Mouse (Mus musculus) kidney, postnatal 36 days (tissue): ENCODE data around the gene Ankrd54.
"Not testable (repeated sequence)": the region's sequence is repeated elsewhere in the genome, so short reads cannot be mapped to it uniquely, and the experiment has no call there.

Experiments
- DNase-seq, 2 experiments: peaks; one replicate each; pipeline ENCODE4 v3.0.0; 2021 to 2022; ENCODE audit warnings: mixed read lengths in 2 of 2

Gene Ankrd54

GRCm38 (mm10) chr15:79007836-79008235, 54.9 kb downstream of the Ankrd54 start:
- not testable (repeated sequence) for DNase-seq

GRCm38 (mm10) chr15:79007059-79007458, 55.6 kb downstream of the Ankrd54 start:
- no peak for DNase-seq

DNA sequence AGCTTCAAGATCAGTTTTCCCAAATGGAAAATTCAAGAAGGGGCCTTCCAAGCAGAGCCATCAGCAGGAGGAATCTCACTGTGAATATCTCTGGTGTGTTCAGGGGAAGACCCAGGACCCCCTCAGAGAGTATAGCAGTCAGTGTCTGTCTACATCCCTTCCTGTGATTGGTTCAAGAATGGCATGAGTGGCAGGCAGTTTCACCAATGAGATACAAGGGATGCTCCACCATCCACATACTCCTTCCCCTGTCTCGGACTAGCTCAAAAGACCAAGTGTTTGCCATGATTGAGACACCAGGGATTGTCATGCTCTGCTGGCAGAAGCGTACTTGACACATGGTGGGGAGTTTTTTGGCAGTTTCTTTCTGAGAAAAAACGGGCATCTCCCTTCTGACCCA, 56.1 kb downstream of the Ankrd54 start:
- DNase-seq: peak in 1 of 2 experiments; percentile 31

DNA sequence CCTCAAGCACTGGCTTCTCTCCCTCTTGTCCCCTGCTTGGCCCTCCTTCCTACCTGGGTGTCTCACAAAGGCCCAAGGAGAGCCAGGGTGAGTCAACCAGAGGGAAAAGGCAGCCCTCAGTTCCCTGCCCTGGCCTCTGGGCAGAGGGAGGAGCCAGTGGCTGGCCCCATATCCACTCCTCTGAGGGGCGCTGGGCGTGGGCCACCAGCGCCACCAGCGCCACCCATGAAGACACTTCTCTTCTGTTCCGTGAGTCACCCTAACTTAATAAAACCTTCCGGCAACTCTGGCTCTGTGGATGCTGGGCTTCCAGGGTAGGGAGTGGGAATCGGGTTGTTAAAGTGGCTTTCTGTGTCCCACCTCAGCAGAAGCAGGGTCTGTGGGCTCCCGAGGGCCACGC, 57.1 kb downstream of the Ankrd54 start:
- DNase-seq: no peak
